Mouse (Mus musculus) brain, adult 2 months (tissue): ENCODE measurements at regions not wholly inside any gene's neighbourhood (a gene's known extent, or its start where the extent isn't known, plus 50 kb on each side); places are given as distances from the start of the nearest gene placed in this dataset.
A peak's percentile ranks its signal among the peaks of the same experiment; 100 is the strongest.
"Not testable (repeated sequence)": the region's sequence is repeated elsewhere in the genome, so short reads cannot be mapped to it uniquely, and the experiment has no call there.

ENCODE experiments used
- DNase-seq: peaks from one replicate; pipeline ENCODE4 v3.0.0; 2011; ENCODE audit warnings: low read depth, low spot score

DNA sequence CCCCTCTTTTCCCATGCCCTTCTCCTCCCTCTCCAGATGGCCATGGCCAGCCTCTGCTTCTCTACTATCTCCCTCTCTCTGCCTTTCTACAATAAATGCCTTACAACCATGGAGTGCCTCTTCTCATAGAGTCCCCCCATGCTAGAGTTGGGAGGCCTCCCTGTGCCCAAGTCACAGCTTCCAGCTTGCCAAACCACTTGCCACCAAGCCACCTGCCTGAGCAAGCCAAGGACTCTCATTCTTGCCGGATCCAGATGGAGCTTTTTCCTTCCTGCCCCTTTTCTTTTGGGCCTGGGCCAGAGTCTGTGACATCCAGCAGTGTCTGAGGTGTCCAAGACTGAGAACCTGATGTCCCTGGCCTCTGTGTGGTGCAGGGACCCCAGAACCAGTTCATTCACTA, 367.4 kb upstream of the Arhgap42 start:
- DNase-seq, result no peak

DNA sequence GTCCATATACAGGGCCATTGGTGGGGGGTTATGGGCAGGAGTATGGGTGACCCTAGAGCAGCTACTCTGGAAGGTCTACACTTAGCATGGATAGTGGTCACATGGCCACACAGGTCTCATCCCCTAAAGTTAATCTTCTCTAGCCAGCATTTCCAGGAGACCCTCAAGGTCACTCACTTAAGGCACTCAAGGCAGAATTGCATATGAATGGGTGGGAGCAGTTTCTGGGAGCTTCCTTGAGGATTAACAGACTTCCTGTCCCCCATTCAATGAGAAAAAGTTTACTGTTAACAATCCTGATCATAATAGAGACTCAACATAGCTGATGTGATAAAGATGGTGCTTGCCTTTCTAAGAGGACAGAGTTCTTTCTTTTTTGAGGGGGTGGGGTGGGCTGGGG, 352.4 kb upstream of the Arhgap42 start:
- no peak for DNase-seq

DNA sequence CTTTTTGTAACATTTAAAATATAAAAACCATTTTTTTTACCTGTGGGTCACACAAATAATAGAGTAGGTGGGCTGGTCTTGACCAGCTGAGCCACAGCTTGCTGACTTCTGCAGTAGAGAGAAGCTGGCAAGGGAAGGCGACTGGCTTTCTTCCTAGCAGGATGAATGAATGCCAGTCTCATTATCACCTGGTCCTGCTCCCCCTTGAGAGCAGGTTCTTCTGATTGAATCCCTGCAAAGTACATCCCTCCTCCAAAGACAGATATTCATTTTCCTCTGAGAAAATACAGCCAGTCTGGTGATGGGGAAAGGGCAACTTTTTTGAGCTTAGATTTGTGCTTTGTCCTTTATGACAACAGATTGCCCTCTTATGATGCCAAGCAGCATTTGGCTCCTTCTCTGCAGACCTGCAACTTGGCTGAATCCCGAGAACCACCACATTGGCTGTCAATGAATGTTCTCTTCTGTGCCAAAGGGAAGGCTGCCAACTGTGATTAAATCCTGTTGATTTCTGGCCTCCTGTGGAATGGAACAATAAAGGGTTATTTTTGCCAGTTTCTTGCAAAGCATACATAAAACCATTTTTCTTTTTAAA, 344.2 kb upstream of the Arhgap42 start:
- peak; percentile 97 for DNase-seq

DNA sequence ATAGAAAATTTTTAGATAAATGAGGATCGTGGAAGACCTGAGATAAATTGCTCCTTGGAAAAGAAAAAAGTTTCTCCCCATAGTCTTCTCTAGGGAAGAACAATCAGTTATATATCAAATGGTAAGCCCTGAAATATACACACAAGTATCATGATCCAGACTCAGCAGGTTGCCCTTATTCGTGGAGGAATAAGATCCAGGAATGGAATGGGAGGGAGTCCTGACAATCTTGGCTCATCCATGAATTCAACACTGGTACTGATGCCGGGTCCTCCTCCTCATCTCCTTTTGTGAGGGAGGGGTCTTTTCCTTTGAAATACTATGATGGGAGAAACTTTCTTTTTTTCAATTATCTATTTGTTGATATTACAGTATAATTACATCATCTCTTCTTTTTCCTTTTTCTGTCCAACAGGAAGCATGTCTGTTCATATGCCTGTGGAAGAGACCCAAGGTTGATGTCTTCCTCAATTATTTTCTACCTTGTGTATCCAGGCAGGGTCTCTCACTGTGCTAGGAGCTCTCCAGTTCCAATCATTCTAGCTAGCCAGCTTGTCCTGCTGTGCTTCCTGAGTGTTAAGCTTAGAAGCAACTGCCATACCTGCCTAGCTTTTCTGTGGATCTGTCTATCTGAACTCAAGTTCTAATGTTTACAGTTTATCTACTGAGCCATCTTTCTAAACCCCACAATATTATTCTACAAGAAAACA, 343.6 kb upstream of the Arhgap42 start:
- DNase-seq, result peak; percentile 86

DNA sequence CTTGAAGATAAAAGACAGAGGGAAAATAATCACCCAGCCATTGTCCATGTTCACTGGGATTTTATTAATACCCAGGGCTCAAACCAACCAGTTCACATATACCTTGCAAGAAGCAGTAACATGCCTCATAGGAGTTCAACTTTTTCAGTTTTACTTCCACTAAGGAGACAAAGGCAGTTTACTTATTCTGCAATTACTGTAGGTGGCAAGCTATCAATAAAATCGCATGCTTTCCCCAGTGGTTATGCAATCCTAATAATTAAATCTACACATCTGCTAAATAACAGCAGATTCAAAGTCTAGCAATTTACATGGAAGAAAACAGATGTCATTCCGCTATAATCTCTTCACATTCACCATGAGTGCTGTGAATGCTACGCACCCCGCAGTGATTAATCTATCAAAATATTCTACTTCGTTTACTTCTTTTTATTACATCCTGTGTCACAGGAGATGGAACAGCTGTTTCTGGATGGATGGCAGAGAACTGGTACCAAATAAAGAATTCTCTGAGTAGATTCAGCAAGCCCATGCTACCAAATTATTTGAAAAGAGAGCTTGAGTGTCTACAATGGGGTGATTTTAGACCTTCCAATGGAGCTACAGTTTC, 329.2 kb upstream of the Arhgap42 start:
- peak; percentile 11 for DNase-seq

DNA sequence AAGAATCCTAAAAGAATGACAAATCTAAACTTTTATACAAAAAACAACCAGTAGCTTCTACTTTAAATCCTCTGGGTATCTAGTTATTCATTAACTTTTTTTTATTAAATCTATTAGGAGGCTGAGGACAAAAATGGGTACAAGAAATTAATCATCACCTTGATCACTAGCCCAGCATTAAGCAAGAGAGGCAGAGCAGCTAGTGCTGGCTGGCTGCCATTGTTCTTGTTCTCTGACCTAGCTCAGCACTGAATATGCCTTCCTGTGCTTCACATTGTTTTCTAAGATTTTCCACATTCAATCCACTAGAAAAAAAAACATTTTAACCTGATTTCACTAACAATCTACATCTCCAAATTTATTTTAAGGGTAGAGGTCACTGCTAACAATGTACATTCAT, 325.6 kb upstream of the Arhgap42 start:
- DNase-seq, result peak; percentile 42

DNA sequence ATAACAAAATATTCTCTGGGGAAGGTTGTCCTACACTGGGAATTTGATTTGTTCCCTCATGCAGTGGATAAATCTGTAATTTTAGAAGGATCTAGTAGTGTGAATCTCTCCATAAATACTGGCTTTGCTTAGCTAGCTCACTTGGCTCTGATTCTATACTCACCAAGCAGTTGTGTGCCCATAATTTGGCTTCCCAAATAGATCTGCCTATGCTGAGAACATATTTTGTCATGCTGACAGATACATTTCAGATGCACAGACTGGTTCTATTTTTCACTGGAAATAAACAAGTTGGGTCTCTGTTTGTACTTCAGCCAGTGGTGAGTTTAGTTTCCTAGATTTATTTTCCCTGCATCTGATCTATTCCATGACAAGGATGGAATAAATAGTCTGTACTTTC, 309.8 kb upstream of the Arhgap42 start:
- DNase-seq, result peak; percentile 57

DNA sequence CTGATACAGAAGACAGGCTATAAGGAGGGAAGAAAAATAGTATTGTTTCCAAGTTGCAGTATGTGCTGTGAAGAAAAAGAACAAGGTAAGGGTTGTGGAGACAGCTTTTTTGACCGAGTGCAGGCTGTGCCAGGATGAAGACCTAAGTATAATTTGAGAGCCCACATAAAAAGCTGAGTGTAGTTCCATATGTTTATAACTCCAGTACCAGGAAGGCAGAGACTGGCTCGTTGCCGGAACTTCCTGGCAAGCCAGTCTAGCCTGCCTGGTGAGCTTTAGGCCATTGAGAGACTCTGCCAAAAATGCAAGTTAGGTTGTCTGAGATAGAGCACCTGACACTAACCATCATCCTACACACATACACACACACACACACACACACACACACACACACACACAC, 308.7 kb upstream of the Arhgap42 start:
- peak; percentile 60 for DNase-seq

DNA sequence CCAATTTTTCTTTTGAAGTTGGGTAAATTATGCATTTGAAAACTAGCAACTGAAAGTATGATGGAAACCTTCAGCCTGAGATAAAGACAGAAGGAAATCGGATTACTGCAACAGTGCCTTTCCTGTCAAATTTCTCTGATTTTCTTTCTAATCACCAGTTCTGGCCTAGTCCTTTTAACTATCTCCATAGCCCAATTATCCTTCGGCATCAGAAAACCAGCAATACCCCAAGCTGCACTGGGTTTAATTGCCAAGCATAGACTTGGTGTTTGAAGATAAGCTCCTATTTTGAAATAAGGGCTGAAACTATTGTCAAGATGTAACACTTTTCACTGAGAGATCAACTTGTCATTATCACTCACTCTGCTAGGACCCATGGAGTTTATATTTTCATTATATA, 308.2 kb upstream of the Arhgap42 start:
- DNase-seq, result no peak

DNA sequence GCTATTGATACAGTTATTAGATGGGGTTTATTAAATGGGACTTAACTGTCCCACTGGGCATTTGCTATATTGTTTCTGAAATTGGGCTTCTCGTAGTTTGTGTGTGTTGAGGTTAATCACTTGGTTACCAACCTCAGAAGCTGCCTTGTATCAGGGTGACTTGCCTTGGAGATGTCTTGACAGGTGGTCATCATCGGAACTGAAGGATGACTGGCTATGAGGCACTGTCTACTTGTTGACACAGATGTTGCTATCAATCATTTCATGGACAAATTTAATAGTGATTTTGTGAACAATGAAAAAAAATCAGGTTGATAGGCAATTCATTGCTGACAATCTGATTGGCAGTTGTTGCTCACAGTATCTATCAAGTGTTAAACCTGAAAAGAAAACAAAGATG, 261.4 kb upstream of the Arhgap42 start:
- no peak for DNase-seq

DNA sequence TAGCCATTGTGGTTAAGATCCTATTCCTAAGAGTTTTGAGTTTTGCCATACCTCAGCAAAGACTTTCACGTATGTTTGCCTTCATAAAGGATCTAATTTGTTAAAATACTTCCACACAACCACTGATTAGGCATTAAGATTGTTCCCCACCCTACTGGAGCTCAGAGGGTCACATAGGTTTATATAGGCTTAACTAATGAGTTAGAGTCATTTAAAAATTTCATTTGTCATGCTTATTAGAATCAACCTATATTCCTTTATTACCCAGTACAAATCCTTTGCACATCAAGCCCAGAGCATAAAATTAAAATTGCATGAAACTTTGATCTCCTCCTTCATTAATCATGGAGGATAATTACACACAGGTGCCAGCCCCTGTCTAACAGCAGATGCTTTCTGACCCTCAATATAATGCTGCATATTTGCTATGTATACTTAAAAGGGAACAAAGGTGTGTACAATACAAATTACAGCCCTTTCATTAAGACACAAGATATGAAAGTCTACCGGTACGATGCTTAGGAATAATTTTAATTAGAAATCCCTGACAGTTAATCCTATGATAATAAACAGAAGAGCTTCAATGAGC, 254.8 kb upstream of the Arhgap42 start:
- DNase-seq, result no peak

DNA sequence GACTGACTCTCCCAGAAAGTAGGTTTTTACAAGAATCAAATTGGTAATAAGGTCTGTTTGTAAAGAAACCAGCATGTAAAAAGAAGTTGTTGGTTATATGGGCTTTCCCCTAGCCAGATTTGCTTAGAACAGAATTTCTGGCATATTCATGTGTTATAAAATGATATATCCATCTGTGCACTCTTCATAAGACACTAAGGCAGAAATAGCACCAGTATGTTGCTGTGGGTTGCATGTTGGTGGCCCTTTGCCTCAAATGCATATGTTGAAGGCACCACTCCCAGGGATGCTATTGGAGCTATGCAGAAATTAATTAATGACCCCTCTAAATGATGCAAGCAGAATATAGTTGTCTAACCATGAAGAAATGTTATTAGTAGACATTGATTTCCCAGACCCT, 238.2 kb upstream of the Arhgap42 start:
- DNase-seq, result peak; percentile 47

DNA sequence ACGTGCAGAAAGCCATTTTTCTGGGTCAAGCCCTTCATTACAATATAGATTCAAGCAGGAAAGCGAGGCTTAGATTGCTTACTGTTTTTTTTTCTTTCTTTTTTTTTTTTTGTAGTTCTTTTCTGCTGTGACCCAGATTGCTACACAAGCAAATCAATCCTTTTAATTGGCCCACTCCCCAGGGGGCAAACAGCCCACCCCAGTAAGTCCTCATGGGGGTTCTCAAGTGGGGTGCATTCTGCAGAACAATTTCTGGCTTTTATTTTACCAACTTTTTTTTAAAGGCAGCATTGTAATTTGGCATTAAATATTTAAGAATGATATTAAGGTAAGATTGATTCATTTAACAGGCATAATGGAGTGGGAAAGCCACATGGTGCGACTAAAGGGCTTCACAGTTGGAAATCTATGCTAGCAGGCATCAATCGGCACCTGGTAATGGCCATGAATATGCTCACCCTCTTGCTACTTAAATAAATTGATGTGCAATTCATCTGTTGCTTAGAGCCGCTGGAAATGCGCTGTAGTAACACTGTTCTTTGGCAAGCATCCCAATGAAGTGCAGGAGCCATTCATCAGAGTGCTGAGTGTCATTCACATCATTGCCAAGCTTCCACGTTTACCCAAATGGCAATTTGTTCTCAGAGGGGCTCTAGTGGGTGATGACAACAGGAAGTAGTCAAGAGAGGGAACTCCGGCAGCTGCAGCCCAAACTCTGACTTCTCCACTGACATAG, 236.3 kb upstream of the Arhgap42 start:
- peak; percentile 13 for DNase-seq

DNA sequence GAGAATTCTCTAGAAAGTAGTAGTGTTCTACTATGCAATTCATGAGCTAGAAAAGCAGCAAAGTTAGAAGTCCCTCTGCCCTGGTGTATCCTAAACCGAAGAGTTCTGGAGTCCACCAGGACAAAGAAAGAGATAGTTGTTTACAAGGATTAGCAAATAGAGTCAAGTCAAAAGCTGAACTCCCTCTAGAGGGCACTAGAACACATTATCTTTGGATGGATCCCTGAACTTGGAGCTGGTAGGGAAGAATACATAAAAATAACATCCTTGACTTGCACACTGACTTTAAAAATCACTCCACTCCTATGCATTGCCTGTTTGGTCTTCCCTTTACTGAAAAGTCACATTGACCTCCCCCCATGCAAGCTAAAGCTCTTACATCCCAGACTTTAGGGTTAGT, 205.3 kb upstream of the Arhgap42 start:
- peak; percentile 21 for DNase-seq

DNA sequence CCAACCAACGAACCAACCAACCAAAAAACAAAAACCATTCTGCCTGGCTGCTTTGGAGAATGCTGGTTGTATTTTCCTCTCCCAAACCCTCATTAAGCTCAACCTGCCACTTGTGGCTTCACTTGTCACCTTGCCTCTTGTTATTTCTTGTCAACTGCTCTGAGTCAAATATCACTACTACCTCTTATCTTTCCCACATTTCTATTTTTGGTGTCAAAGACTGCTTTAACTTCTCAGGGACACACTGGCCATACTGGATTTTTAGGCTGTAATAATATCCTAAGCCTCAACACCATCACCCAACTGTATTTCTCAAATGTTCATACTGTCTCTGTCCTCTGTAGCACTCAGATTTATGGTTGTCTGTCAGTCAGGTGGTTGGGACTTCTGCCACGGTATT, 181.4 kb upstream of the Arhgap42 start:
- no peak for DNase-seq

DNA sequence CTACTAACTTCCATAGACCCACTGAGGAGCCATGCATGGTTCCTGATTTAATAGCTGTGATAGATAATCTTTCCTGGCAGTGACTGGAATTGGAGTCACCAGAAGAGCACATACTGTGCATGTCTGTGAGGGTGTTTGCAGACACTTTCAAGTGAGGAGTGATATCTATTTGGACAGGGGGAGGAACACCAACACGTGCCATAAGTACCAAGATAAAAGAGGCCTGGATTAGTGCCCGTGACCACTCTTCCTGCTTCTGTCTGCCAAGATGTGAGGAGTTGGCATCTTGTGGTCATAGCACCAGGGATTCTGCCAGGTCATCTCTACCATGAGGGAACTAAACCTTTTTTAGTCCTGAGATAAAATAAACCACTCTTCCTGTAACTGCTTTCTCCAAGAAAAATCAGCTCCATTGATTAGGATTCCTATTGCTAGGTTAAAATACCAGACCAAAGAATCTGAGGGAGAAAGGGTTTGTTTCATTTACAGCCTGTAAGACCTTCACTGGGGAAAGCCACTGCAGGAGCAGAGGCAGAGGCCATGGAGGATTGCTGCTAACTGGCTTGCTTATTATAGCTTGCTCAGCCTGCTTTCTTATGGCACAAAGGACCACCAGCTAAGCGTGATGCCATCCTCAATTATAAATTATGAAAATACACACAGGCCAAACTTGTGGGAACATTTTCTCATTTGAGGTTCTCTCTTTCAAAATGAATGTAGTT, 173.7 kb upstream of the Arhgap42 start:
- DNase-seq, result peak; percentile 1

DNA sequence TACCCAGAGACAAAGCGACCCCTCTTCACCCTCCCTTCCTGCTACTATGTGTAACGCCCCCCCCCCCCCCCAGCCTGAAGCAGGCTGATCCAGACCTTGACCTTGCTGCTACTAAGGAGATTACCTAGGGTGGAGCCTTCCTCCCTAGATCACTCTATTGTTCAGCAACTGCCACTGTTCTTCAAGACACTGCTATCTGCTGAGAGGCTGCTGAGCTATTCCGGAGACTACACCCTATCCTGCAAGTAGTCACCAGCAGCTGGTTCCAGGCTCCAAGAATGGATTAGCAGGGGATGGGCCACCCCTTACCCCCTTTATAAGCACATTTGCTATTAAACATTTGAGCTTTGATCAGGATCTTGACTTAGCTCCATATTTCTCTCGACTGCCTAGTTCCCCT, 155.3 kb upstream of the Arhgap42 start:
- DNase-seq, result not testable (repeated sequence)

DNA sequence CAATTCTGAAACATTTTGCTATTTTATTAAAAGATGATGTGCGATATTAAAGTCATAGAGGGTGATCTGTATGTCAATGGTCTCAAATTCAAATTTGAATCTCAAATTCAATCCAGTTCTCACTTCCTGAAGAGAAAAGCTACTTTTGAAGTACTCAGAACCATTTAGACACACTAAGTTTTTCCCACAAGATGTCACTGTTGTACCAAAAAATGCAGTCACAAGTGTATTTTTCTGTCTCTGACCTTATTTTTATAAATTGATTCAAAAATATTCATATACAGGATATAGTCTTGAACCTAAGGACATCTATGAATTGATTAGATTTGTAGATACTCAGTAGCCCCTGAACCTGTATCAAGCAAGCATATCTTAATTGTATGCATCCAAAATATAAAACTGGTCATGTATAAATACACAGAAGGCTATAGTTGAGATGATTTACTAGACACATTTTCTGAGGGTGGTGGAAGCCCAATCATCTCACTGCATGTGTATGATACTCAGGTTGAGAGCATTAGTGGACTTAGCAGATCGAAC, 137.8 kb upstream of the Arhgap42 start:
- DNase-seq, result peak; percentile 60

DNA sequence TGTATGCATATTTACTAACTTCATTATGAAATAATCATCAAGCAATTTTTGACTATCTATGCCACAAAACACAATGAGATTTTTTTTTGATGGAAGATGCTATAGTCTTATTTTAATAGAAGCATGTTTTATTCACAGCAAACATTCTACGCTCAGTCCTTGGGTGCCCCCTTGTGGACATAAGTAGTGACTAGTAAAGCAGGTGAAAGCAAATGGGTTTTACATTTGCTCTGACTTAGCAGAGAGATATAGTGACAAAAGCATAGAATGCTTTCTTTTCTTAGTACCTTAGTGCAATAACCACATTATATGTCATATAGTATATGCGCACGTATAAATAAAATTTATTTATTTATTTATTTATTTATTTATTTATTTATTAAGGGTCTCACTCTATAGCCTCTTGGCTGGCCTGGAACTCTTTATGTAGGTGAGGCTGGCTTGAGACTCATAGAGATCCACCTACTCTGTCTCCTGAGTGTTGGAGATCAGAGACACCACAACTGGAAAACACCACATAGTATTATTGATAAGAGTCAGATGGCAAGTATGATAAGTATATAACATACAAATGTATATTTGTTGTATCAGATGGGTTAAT, 136.5 kb upstream of the Arhgap42 start:
- peak; percentile 81 for DNase-seq

DNA sequence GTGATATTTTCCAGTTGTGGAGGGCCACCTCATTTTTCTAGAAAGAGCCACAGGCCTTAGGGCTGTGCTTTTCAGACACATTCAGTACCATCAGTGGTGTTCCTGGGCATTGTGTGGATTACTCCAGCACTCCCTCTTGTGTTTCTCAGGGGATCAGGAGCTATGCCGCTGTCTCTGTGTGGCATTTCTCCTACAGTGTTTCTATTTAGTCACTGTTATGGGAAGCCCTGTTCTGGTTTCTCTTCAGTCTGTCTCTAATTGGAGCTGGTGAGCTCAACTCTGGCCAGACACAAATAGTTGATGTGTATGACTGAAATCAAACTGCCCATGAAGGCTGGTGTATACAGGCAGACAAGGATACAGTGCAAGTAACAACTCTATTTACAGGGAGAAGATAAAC, 133.7 kb upstream of the Arhgap42 start:
- peak; percentile 68 for DNase-seq

DNA sequence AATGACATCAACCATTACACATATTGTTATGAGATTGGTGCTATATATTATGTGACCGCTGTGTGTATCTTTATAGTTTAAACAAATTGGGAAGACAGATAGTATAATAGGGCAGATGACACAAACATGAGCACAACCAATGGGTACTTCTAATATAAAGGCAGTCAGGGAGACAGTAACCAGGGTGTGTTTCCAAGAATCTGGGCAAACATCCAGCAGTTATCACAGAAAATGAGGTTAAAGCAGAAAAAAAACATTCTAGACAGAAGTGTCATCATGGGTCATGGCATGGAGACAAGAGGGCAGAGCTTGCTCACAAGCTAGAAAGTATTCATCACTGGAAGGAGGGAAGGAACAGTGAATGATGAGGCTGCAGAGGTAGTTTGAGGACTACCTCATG, 129.8 kb upstream of the Arhgap42 start:
- no peak for DNase-seq
